Mouse (Mus musculus) CH12.LX (cell line): ENCODE data around the gene Ccdc61. TPM values are rescaled to one million over a fixed set of nuclear protein-coding genes. Genes with fewer than 3 reads are reported as not detected.

Experiments used
- DNase-seq: peaks from one replicate; pipeline ENCODE4 v3.0.0-alpha.2; 2013; ENCODE audit errors: extremely low read depth
- H3K27ac ChIP-seq: 2 replicates; pipeline ENCODE4 v1.5.1; 2012; ENCODE audit warnings: low read depth, mild to moderate bottlenecking, control low read depth, moderate library complexity; ENCODE audit not compliant: insufficient read depth
- H3K27me3 ChIP-seq: replicated peaks from 2 replicates; pipeline ENCODE3; 2012; ENCODE audit warnings: inconsistent platforms
- H3K36me3 ChIP-seq, 2 experiments: replicated peaks in 1 of 2; 2 replicates each; pipeline versions ENCODE3 to v1.6.1; 2012; ENCODE audit warnings: inconsistent platforms in 1 of 2, low read length in 1 of 2, mild to moderate bottlenecking in 1 of 2, mixed read lengths in 1 of 2, moderate library complexity in 1 of 2; ENCODE audit not compliant: control insufficient read depth in 1 of 2, insufficient read depth in 1 of 2
- H3K4me1 ChIP-seq, 2 experiments: 2 replicates each; pipeline ENCODE4 v1.6.1; 2012; ENCODE audit warnings: inconsistent platforms in 1 of 2, moderate library complexity in 1 of 2; ENCODE audit not compliant: insufficient read depth in 2 of 2, control insufficient read depth in 1 of 2
- H3K4me2 ChIP-seq: 2 replicates; pipeline ENCODE4 v1.6.1; 2012; ENCODE audit warnings: low read depth, mild to moderate bottlenecking, control low read depth; ENCODE audit not compliant: poor library complexity, insufficient read depth, severe bottlenecking
- H3K4me3 ChIP-seq, 3 experiments: fragments of 150-350 bp in 1 of 3; sonication (generic) in 1 of 3; replicated peaks in 1 of 3; 2 replicates each; pipeline versions ENCODE3 to v1.5.1; 2011 to 2012; ENCODE audit warnings: low read depth in 2 of 3, low read length in 2 of 3, mild to moderate bottlenecking in 2 of 3, moderate library complexity in 2 of 3, control low read depth in 1 of 3, improper control_type of control experiment in 1 of 3, inconsistent platforms in 1 of 3, mixed read lengths in 1 of 3; ENCODE audit not compliant: poor library complexity in 1 of 3
- H3K79me2 ChIP-seq: replicated peaks from 2 replicates; pipeline ENCODE4 v1.6.1; 2012; ENCODE audit warnings: mild to moderate bottlenecking, moderate library complexity; ENCODE audit not compliant: control insufficient read depth, poor library complexity, insufficient read depth, severe bottlenecking; ENCODE audit errors: extremely low read depth
- H3K9ac ChIP-seq: 2 replicates; pipeline ENCODE4 v1.6.1; 2012; ENCODE audit warnings: low read depth, mild to moderate bottlenecking, control low read depth, moderate library complexity; ENCODE audit not compliant: insufficient read depth
- H3K9me3 ChIP-seq: replicated peaks from 2 replicates; pipeline ENCODE3; 2012; ENCODE audit warnings: low read length, inconsistent platforms, mixed read lengths
- BHLHE40 ChIP-seq: IDR thresholded peaks from 2 replicates; pipeline ENCODE4 v1.6.1; 2011; ENCODE audit warnings: mild to moderate bottlenecking, low read depth, low read length, improper control_type of control experiment
- CHD1 ChIP-seq: IDR thresholded peaks from 2 replicates; pipeline ENCODE4 v1.6.1; 2012; ENCODE audit warnings: low read depth, low read length, improper control_type of control experiment, inconsistent platforms
- CTCF ChIP-seq, 2 experiments: IDR thresholded peaks in 1 of 2; conservative IDR thresholded peaks in 1 of 2; 2 replicates each; pipeline ENCODE4 v1.5.1; 2011 to 2012; ENCODE audit warnings: low read depth in 2 of 2, low read length in 2 of 2, improper control_type of control experiment in 1 of 2, inconsistent platforms in 1 of 2, mild to moderate bottlenecking in 1 of 2, moderate library complexity in 1 of 2
- ELF1 ChIP-seq: IDR thresholded peaks from 2 replicates; pipeline ENCODE4 v1.6.1; 2014; ENCODE audit warnings: low read depth, mild to moderate bottlenecking, inconsistent platforms, low read length, improper control_type of control experiment
- EP300 ChIP-seq: IDR thresholded peaks from 2 replicates; pipeline ENCODE4 v1.6.1; 2011; ENCODE audit warnings: low read length, improper control_type of control experiment
- GABPA ChIP-seq: IDR thresholded peaks from 2 replicates; pipeline ENCODE4 v1.6.1; 2012; ENCODE audit warnings: low read depth, low read length, improper control_type of control experiment, inconsistent platforms; ENCODE audit not compliant: insufficient replicate concordance
- HCFC1 ChIP-seq: IDR thresholded peaks from 2 replicates; pipeline ENCODE4 v1.6.1; 2012; ENCODE audit warnings: low read depth, mild to moderate bottlenecking, inconsistent platforms, low read length, improper control_type of control experiment
- JUN ChIP-seq: IDR thresholded peaks from 2 replicates; pipeline ENCODE4 v1.6.1; 2011; ENCODE audit warnings: low read depth, mild to moderate bottlenecking, low read length, improper control_type of control experiment, moderate library complexity; ENCODE audit not compliant: insufficient read depth
- KAT2A ChIP-seq: IDR thresholded peaks from 2 replicates; pipeline ENCODE4 v1.6.1; 2012; ENCODE audit warnings: low read length, improper control_type of control experiment, inconsistent platforms; ENCODE audit not compliant: insufficient replicate concordance
- MAFK ChIP-seq: IDR thresholded peaks from 2 replicates; pipeline ENCODE4 v1.6.1; 2011; ENCODE audit warnings: low read length, improper control_type of control experiment; ENCODE audit not compliant: insufficient replicate concordance
- MAX ChIP-seq: IDR thresholded peaks from 2 replicates; pipeline ENCODE4 v1.6.1; 2011; ENCODE audit warnings: low read length, improper control_type of control experiment
- MAZ ChIP-seq: IDR thresholded peaks from 2 replicates; pipeline ENCODE4 v1.6.1; 2012; ENCODE audit warnings: low read depth, mild to moderate bottlenecking, inconsistent platforms, low read length, improper control_type of control experiment, moderate library complexity
- MXI1 ChIP-seq: IDR thresholded peaks from 2 replicates; pipeline ENCODE4 v1.6.1; 2011; ENCODE audit warnings: mild to moderate bottlenecking, low read depth, low read length, improper control_type of control experiment
- MYC ChIP-seq: IDR thresholded peaks from 2 replicates; pipeline ENCODE4 v1.6.1; 2011; ENCODE audit warnings: low read depth, mild to moderate bottlenecking, improper control_type of control experiment, low read length
- NRF1 ChIP-seq: IDR thresholded peaks from 2 replicates; pipeline ENCODE4 v1.6.1; 2014; ENCODE audit warnings: low read depth, mild to moderate bottlenecking, inconsistent platforms, low read length, improper control_type of control experiment, moderate library complexity
- POLR2A ChIP-seq: IDR thresholded peaks from 2 replicates; pipeline ENCODE4 v1.6.1; 2011; ENCODE audit warnings: low read depth, mild to moderate bottlenecking, improper control_type of control experiment, low read length
- RCOR1 ChIP-seq: conservative IDR thresholded peaks from 2 replicates; pipeline ENCODE4 v1.6.1; 2012; ENCODE audit warnings: low read depth, mild to moderate bottlenecking, inconsistent platforms, low read length, improper control_type of control experiment
- TBP ChIP-seq: conservative IDR thresholded peaks from 2 replicates; pipeline ENCODE4 v1.6.1; 2011; ENCODE audit warnings: low read depth, low read length, improper control_type of control experiment
- TCF12 ChIP-seq: IDR thresholded peaks from 2 replicates; pipeline ENCODE4 v1.6.1; 2014; ENCODE audit warnings: low read depth, mild to moderate bottlenecking, inconsistent platforms, low read length, improper control_type of control experiment
- UBTF ChIP-seq: IDR thresholded peaks from 2 replicates; pipeline ENCODE4 v1.6.1; 2012; ENCODE audit warnings: low read depth, mild to moderate bottlenecking, inconsistent platforms, low read length, improper control_type of control experiment, moderate library complexity
- ZKSCAN1 ChIP-seq: IDR thresholded peaks from 2 replicates; pipeline ENCODE4 v1.6.1; 2012; ENCODE audit warnings: low read depth, inconsistent platforms, low read length, improper control_type of control experiment, borderline replicate concordance
- ZMIZ1 ChIP-seq: IDR thresholded peaks from 2 replicates; pipeline ENCODE4 v1.6.1; 2012; ENCODE audit warnings: low read depth, mild to moderate bottlenecking, inconsistent platforms, low read length, improper control_type of control experiment
- dilution Hi-C: fragments of 300-500 bp; cut with MboI; formaldehyde crosslinking; loops from 2 replicates; pipeline ENCODE4 v1.14.3; 2020; ENCODE audit warnings: low sequenced_read_pairs; ENCODE audit not compliant: extremely low pct_unique_long_range_greater_than_20kb, extremely low pct_ligation_motif_present
- in situ Hi-C: fragments of 300-500 bp; cut with MboI; formaldehyde crosslinking; loops from 3 replicates; pipeline ENCODE4 v1.14.3; 2019; ENCODE audit warnings: low sequenced_read_pairs, low pct_ligation_motif_present, low pct_unique_long_range_greater_than_20kb, mixed read lengths
- polyA plus RNA-seq: library from polyadenylated mRNA; unstranded; fragments of >175 nt; gene quantifications from 2 replicates; pipeline ENCODE4 v1.2.1, GENCODE M21; 2012; ENCODE audit warnings: low read depth; ENCODE audit not compliant: insufficient read length
- total RNA-seq, 2 experiments: library from RNA; depleted of rRNA; stranded (reverse); fragments of 300-350 nt in 1 of 2; fragments of >200 nt in 1 of 2; gene quantifications; 2 replicates each; pipeline ENCODE4 v1.2.3; 2012 to 2014

The Ccdc61 gene
- total and polyA plus RNA-seq, 3 experiments: 11.9 to 17.4 (median 13.2) TPM

DNA sequence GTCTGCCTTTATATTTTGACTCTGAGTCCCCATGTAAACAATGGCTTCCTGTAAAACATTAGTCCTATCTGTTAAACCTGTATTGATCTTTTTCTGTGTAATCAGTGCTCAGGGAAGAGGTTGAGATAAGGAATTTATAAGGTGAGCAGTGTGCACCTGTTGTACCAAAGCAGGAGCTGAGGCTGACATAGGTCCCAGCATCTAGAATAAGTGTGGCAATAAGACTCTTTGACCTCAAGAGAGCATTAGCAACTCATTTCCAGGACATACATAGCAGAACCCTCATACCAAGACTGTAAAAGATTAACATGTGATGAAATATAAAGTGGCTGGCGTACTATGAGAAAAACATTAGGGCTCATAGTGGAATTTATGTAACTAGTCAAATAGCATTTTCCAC, 61.8 kb downstream of the Ccdc61 start:
- no peaks in the 10 kb centered on the region for H3K79me2 ChIP-seq
- no peak overlapping the region for H3K27ac ChIP-seq
- H3K4me3 ChIP-seq: no peak overlapping the region
- H3K27me3 ChIP-seq: peaks cover 77% of the 10 kb centered on the region
- H3K4me1 ChIP-seq: 0 out of 4 replicates have a peak, but pooled peaks cover 0 to 2% of the 10 kb centered on the region in 2 experiments
- DNase-seq: no peak
- dilution Hi-C loops (no loop called here), in situ Hi-C loops (no loop called here)
- H3K36me3 ChIP-seq: no peaks in the 10 kb centered on the region
- no peaks in the 10 kb centered on the region for H3K9me3 ChIP-seq
- H3K4me2 ChIP-seq: no peak overlapping the region
- TF ChIP-seq MAX (no peak), CHD1 (no peak), KAT2A (no peak), JUN (no peak), GABPA (no peak), HCFC1 (no peak), RCOR1 (no peak), POLR2A (no peak)
- no peak overlapping the region for H3K9ac ChIP-seq

DNA sequence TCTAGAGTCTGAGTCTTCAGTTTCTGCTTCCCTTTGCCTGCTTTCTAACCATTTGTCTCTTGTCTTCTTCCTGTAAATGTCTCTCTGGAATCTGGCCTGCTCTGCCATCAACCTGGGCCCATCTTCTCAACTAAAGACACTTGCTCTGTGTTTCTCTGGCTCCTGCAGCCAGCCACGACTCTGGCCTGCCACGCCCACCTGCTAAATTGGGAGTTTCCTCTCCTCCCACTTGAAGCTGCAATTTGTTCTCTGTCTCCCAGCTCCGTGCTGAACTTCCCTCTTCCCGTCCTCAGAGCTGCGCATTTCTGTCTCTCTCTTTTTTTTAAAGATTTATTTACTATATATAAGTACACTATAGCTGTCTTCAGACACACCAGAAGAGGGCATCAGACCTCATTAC, 65.4 kb downstream of the Ccdc61 start:
- Histone ChIP-seq H3K4me2 (no peak overlapping the region), H3K79me2 (no peaks in the 10 kb centered on the region), H3K4me3 (no peak overlapping the region), H3K9ac (no peak overlapping the region), H3K27me3 (peaks cover 75% of the 10 kb centered on the region), H3K4me1 (0 out of 4 replicates have a peak, but pooled peaks cover 0 to 2% of the 10 kb centered on the region in 2 experiments), H3K36me3 (no peaks in the 10 kb centered on the region), H3K9me3 (no peaks in the 10 kb centered on the region), H3K27ac (no peak overlapping the region)
- in situ Hi-C loops: no loop called here
- no peak for DNase-seq
- dilution Hi-C loops: no loop called here
- TF ChIP-seq TBP: no peak
- TF ChIP-seq CTCF (conservative IDR thresholded peaks at IDR 0.05 in 1 of 2, IDR thresholded peaks at IDR 0.05 in 1 of 2; ENCODE audit: low read depth in 2 of 2, low read length in 2 of 2): 0 out of 4 replicates have a peak, but pooled peaks of 1 of the 2 experiments have one; percentile 7

GRCm38 (mm10) chr7:18841174-18841567, 69.0 kb downstream of the Ccdc61 start:
- dilution Hi-C loops: no loop called here
- in situ Hi-C loops: no loop called here
- Histone ChIP-seq H3K4me1 (no peaks in the 10 kb centered on the region), H3K9me3 (no peaks in the 10 kb centered on the region), H3K27ac (no peak overlapping the region), H3K9ac (no peak overlapping the region)
- no peak for TF ChIP-seq BHLHE40
- TF ChIP-seq MXI1: no peak
- TF ChIP-seq CTCF (conservative IDR thresholded peaks at IDR 0.05 in 1 of 2, IDR thresholded peaks at IDR 0.05 in 1 of 2; ENCODE audit: low read depth in 2 of 2, low read length in 2 of 2): no peak
- TF ChIP-seq UBTF: no peak
- TF ChIP-seq HCFC1: no peak
- TF ChIP-seq MAZ: no peak
- no peak for TF ChIP-seq MAFK
- no peak for TF ChIP-seq ELF1
- TF ChIP-seq MYC: no peak
- no peak for TF ChIP-seq RCOR1
- TF ChIP-seq ZMIZ1: no peak
- TF ChIP-seq ZKSCAN1: no peak
- TF ChIP-seq TBP: no peak
- no peak for TF ChIP-seq NRF1
- TF ChIP-seq EP300: no peak
- TF ChIP-seq TCF12: no peak
- TF ChIP-seq, all 38 proteins: peak for 0
- no peak for DNase-seq
- H3K79me2 ChIP-seq: no peaks in the 10 kb centered on the region
- no peaks in the 10 kb centered on the region for H3K36me3 ChIP-seq
- peaks cover 64% of the 10 kb centered on the region for H3K27me3 ChIP-seq
- no peak overlapping the region for H3K4me3 ChIP-seq
- no peak overlapping the region for H3K4me2 ChIP-seq
